ENCODE assay signal across 9 mouse cellular contexts in the genomic region with DNA sequence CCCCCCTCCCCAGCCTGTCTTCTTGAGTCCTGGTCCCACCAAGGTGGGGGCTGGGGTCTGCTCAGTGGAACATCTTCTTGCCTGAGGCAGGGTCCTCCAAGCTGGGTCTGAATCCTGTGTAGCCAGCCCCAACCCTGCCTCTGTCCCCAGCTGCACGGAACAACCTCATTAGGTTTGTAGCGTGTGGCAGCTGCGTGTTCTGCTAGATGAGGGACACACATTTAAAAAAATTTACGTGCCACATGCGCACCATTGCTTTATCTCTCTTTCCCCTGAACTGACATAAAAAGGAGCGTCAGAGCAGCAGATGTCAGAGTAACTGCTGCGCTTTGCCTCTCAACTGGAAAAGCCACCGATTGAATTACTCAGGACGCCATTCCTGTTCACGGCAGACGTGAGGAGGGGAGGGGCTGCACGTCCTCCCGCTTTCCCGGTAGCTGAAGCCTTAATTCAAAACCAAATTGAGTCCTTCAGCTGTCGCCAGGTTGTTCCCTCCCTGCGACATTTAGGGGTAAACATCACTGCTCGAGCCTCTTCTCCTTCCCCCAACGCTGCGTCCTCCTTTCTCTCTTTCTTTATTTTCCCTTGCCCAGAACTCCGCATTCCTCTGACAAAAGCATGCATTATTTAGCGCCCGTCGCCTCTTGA.
DNase-seq lines count a peak whose midpoint lies in the region; ATAC-seq and TF ChIP-seq lines count a peak whose summit lies in the region.
"Had no signal": no experiment of that assay in that cellular context is flagged by ENCODE, and none has a peak within 500 bp of the region (broad histone marks: within the 10 kb centered on the region; RNA-seq: fewer than 3 reads in every experiment).

No protein-coding gene starts in this region.

- peaks cover 18% of the 10 kb centered on the region; the same call in 1 of the 2 replicates for H3K4me1 ChIP-seq in kidney, postnatal 0 days (replicated peaks; ENCODE audit: insufficient read depth, low read length)
- H3K4me1 ChIP-seq in embryonic facial prominence, embryonic 12.5 days = peaks cover 23% of the 10 kb centered on the region
- H3K4me1 ChIP-seq in limb, embryonic 10.5 days = peaks cover 44% of the 10 kb centered on the region

- peak; percentile 72 for DNase-seq in kidney, postnatal 0 days (ENCODE audit: low spot score)
- DNase-seq in kidney, postnatal 36 days = no peak
- DNase-seq in limb, embryonic 10.5 days (ENCODE audit: low spot score) = peak; percentile 49
- peak; percentile 63 for DNase-seq in retina, embryonic 14.5 days (ENCODE audit: low spot score)
- no peak for DNase-seq in cerebellum, adult 11 months
- no peak for DNase-seq in thymus, postnatal 25 days
- DNase-seq in urinary bladder, postnatal 10 days (ENCODE audit: low spot score) = no peak
- DNase-seq: lung, postnatal 10 days had no signal

- no peaks in the 10 kb centered on the region for H3K36me3 ChIP-seq in kidney, postnatal 0 days (ENCODE audit: insufficient read depth, low read length)
- H3K36me3 ChIP-seq in embryonic facial prominence, embryonic 12.5 days = no peaks in the 10 kb centered on the region
- H3K36me3 ChIP-seq in limb, embryonic 10.5 days = no peaks in the 10 kb centered on the region

- ATAC-seq in kidney, postnatal 0 days (replicated peaks; ENCODE audit: low FRiP score, low read depth) = peak; percentile 57; the same call in 1 of the 2 replicates
- no peak for ATAC-seq in embryonic facial prominence, embryonic 12.5 days (ENCODE audit: insufficient number of reproducible peaks, insufficient read depth, low FRiP score, low TSS enrichment)

- peak overlapping the region; percentile 9; the same call in 1 of the 2 replicates for H3K4me3 ChIP-seq in kidney, postnatal 0 days (replicated peaks; ENCODE audit: low read depth, low read length)
- H3K4me3 ChIP-seq in embryonic facial prominence, embryonic 12.5 days = peak overlapping the region; percentile 25
- peak overlapping the region; percentile 45 for H3K4me3 ChIP-seq in limb, embryonic 10.5 days

- H3K9me3 ChIP-seq in kidney, postnatal 0 days (replicated peaks; ENCODE audit: low read length) = no peaks in the 10 kb centered on the region
- no peaks in the 10 kb centered on the region for H3K9me3 ChIP-seq in embryonic facial prominence, embryonic 12.5 days
- no peaks in the 10 kb centered on the region for H3K9me3 ChIP-seq in limb, embryonic 10.5 days (replicated peaks)

- no peak overlapping the region for H3K27ac ChIP-seq in kidney, postnatal 0 days
- no peak overlapping the region for H3K27ac ChIP-seq in embryonic facial prominence, embryonic 12.5 days
- peak overlapping the region; percentile 46; the same call in 1 of the 2 replicates for H3K27ac ChIP-seq in limb, embryonic 10.5 days

- H3K9ac ChIP-seq in kidney, postnatal 0 days (ENCODE audit: low read depth, low read length) = no peak overlapping the region
- H3K9ac ChIP-seq in embryonic facial prominence, embryonic 12.5 days = no peak overlapping the region

- 5% methylated on average over 23 of the region's 23 CpGs for WGBS in kidney, postnatal 0 days
- WGBS in embryonic facial prominence, embryonic 12.5 days = 3% methylated on average over 23 of the region's 23 CpGs
- 3% methylated on average over 23 of the region's 23 CpGs for WGBS in limb, embryonic 10.5 days

- no peaks in the 10 kb centered on the region for H3K27me3 ChIP-seq in kidney, postnatal 0 days (ENCODE audit: insufficient read depth, low read length)
- peaks cover 9% of the 10 kb centered on the region; the same call in 1 of the 2 replicates for H3K27me3 ChIP-seq in embryonic facial prominence, embryonic 12.5 days
- peaks cover 38% of the 10 kb centered on the region for H3K27me3 ChIP-seq in limb, embryonic 10.5 days (ENCODE audit: low read depth, poor library complexity, severe bottlenecking)

- H3K4me2 ChIP-seq in kidney, postnatal 0 days (ENCODE audit: low read length) = peak overlapping the region; percentile 54
- peak overlapping the region; percentile 53 for H3K4me2 ChIP-seq in embryonic facial prominence, embryonic 12.5 days (replicated peaks)

- no peak for TF ChIP-seq CTCF in kidney, postnatal 0 days (IDR thresholded peaks at IDR 0.05; ENCODE audit: low read depth)

Comparison
In these comparisons a context has a peak if more than half of its experiments do, and no peak if none do; other contexts are left out.
1. DNase-seq: peak in kidney, postnatal 0 days (single experiment), limb, embryonic 10.5 days (single experiment) and retina, embryonic 14.5 days (single experiment); none in kidney, postnatal 36 days (0 of 2), cerebellum, adult 11 months (single experiment), thymus, postnatal 25 days (single experiment) and urinary bladder, postnatal 10 days (single experiment).
2. Peak in every context shown above with its lines, with median percentiles within 50 percentile points of each other: H3K4me3 ChIP-seq.